Mouse (Mus musculus): ENCODE measurements around the gene Eva1a.

GRCm38 (mm10) chr6:82050201-82050600 is 9.4 kb downstream of the Eva1a start:
- TF ChIP-seq GATA1 (IDR thresholded peaks at IDR 0.05; ENCODE audit: borderline replicate concordance, low read length) (no peak), FLI1 (IDR thresholded peaks at IDR 0.05; ENCODE audit: low read length) (no peak)
